Mouse (Mus musculus) E14TG2a.4 (cell line): ENCODE measurements around the gene Ercc1.
A peak's percentile ranks its signal among the peaks of the same experiment; 100 is the strongest.

Experiments
- H3K27me3 ChIP-seq: 2 replicates; pipeline ENCODE4 v1.6.1; 2014; ENCODE audit warnings: low read length, control low read depth; ENCODE audit not compliant: insufficient read depth
- H3K36me3 ChIP-seq: 2 replicates; pipeline ENCODE4 v1.6.1; 2014; ENCODE audit warnings: low read length, control low read depth; ENCODE audit not compliant: insufficient read depth
- H3K4me1 ChIP-seq: replicated peaks from 2 replicates; pipeline ENCODE4 v1.6.1; 2014; ENCODE audit warnings: low read depth, low read length, control low read depth
- H3K4me3 ChIP-seq: replicated peaks from 2 replicates; pipeline ENCODE4 v1.5.1; 2014; ENCODE audit warnings: mild to moderate bottlenecking, low read length
- H3K9me3 ChIP-seq: 2 replicates; pipeline ENCODE4 v1.6.1; 2014; ENCODE audit warnings: low read length, control low read depth
- CTCF ChIP-seq: conservative IDR thresholded peaks from 2 replicates; pipeline ENCODE4 v1.5.1; 2014; ENCODE audit warnings: low read length
- NANOG ChIP-seq: IDR thresholded peaks from 2 replicates; pipeline ENCODE4 v1.6.1; 2014; ENCODE audit warnings: borderline replicate concordance, low read length, mixed read lengths

Ercc1 gene

DNA sequence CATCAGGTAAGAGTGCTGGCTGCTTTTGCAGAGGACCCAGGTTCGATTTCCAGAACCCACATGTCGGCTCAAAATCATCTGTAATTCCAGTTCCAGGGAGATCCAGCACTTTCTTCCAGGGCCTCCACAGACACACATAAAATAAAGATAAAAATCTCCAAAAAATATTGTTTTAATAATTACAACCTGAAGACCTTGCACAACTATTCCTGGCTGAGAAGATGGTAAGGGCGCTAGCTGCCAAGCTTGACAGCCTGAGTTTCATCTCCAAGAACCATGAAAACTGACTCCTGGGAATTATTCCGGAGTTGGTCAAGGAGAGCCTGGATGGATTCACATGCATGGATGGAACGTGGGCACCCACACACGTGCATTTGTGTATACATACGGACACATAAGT lies 59.9 kb downstream of the Ercc1 start, which contains the start of gene Ckm:
TSS of gene Ckm (plus strand) at position 301 of the 400 bp plus-strand sequence.
- TF ChIP-seq NANOG: no peak
- Histone ChIP-seq H3K36me3 (no peaks in the 10 kb centered on the region), H3K9me3 (no peaks in the 10 kb centered on the region), H3K4me1 (peaks cover 46% of the 10 kb centered on the region), H3K27me3 (peaks cover 32% of the 10 kb centered on the region), H3K4me3 (peak within 1 kb of the TSS; percentile 89)

DNA sequence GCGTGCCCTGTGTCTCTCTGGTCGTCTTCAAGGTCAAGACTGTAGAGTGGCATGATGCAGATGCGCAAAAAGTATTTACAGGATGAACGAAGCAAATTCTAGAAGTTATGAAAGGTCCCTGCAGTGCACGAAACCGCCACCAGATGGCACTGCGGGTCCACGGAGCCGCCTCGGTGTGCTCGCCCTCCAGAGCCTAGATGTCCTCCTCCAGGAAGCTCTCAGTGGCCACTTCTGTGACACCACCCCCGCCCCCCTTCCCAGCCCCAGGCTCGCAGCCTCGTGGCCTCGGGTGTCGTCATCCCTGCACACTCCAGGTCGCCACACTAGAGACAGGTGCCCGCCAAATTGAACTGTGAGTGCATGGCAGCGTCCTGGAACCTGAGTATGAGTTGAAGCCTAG lies 60.8 kb downstream of the Ercc1 start:
- Histone ChIP-seq H3K36me3 (no peaks in the 10 kb centered on the region), H3K4me3 (peak overlapping the region; percentile 41; the same call in 1 of the 2 replicates), H3K9me3 (no peaks in the 10 kb centered on the region), H3K27me3 (peaks cover 34% of the 10 kb centered on the region), H3K4me1 (peaks cover 44% of the 10 kb centered on the region)
- peak; percentile 67 for TF ChIP-seq CTCF
- TF ChIP-seq NANOG: no peak
